Mouse (Mus musculus) forebrain, embryonic 11.5 days (tissue): Measurements from ENCODE around the gene Cep112. TPM values are rescaled to one million over a fixed set of nuclear protein-coding genes. Genes with fewer than 3 reads are reported as not detected.

Experiments
- ATAC-seq: fragments of 200-750 bp; cut with Nextera tagmentation; replicated peaks from 2 replicates; pipeline ENCODE4 v1.8.0; 2017; ENCODE audit warnings: moderate TSS enrichment; ENCODE audit not compliant: low FRiP score
- DNase-seq: peaks from one replicate; pipeline ENCODE4 v3.0.0-alpha.2; 2017; ENCODE audit warnings: low spot score
- H3K27ac ChIP-seq: fragments of 300-500 bp; sonication (generic); 2 replicates; pipeline ENCODE4 v1.5.1; 2014; ENCODE audit warnings: low read depth, low read length
- H3K27me3 ChIP-seq: fragments of 300-500 bp; sonication (generic); 2 replicates; pipeline ENCODE4 v1.6.1; 2014; ENCODE audit warnings: mild to moderate bottlenecking, low read length, mixed read lengths; ENCODE audit not compliant: control insufficient read depth, insufficient read depth
- H3K36me3 ChIP-seq: fragments of 300-500 bp; sonication (generic); 2 replicates; pipeline ENCODE4 v1.6.1; 2014; ENCODE audit warnings: mild to moderate bottlenecking, low read length, moderate library complexity, mixed read lengths; ENCODE audit not compliant: control insufficient read depth, insufficient read depth
- H3K4me1 ChIP-seq: fragments of 300-500 bp; sonication (generic); replicated peaks from 2 replicates; pipeline ENCODE4 v1.6.1; 2014; ENCODE audit warnings: low read length, mixed read lengths; ENCODE audit not compliant: control insufficient read depth, insufficient read depth
- H3K4me2 ChIP-seq: fragments of 300-500 bp; sonication (generic); 2 replicates; pipeline ENCODE4 v1.6.1; 2014; ENCODE audit warnings: low read depth, mild to moderate bottlenecking, low read length, moderate library complexity, mixed read lengths; ENCODE audit not compliant: severe bottlenecking
- H3K4me3 ChIP-seq: fragments of 300-500 bp; sonication (generic); 2 replicates; pipeline ENCODE4 v1.5.1; 2014; ENCODE audit warnings: low read depth, low read length
- H3K9ac ChIP-seq: fragments of 300-500 bp; sonication (generic); 2 replicates; pipeline ENCODE4 v1.6.1; 2014; ENCODE audit warnings: low read length
- H3K9me3 ChIP-seq: fragments of 300-500 bp; sonication (generic); 2 replicates; pipeline ENCODE4 v1.6.1; 2016; ENCODE audit warnings: low read length, mixed read lengths; ENCODE audit not compliant: control insufficient read depth
- WGBS: fragments of 180-500 bp; shearing (Covaris S2); extraction: QIAGEN DNeasy Blood & Tissue Kit; methylation state at CpG from one replicate; pipeline ENCODE4 v1.1.7; 2014; 5-methylcytosine and 5-hydroxymethylcytosine counted together
- polyA plus RNA-seq: library from polyadenylated mRNA; unstranded; fragments of >200 nt; fragmentation: Nextera tagmentation; extraction: Ambion mirVana; gene quantifications from 2 replicates; pipeline ENCODE4 v1.2.1, GENCODE M21; 2014

Cep112 gene
- polyA plus RNA-seq, 1 experiment from 2014 or later, result 16.9 TPM

- DNase-seq, result no peak
- Histone ChIP-seq H3K4me1 (peaks cover 2% of the 10 kb centered on the region; the same call in 1 of the 2 replicates), H3K4me2 (no peak overlapping the region), H3K27me3 (no peaks in the 10 kb centered on the region), H3K9ac (no peak overlapping the region), H3K9me3 (no peaks in the 10 kb centered on the region), H3K4me3 (no peak overlapping the region), H3K27ac (no peak overlapping the region), H3K36me3 (no peaks in the 10 kb centered on the region)
- WGBS, result 54% methylated on average over 3 of the region's 3 CpGs
- no peak for ATAC-seq
These were observed 345.1 kb downstream of the Cep112 start for GRCm38 (mm10) chr11:108770064-108770463.

DNA sequence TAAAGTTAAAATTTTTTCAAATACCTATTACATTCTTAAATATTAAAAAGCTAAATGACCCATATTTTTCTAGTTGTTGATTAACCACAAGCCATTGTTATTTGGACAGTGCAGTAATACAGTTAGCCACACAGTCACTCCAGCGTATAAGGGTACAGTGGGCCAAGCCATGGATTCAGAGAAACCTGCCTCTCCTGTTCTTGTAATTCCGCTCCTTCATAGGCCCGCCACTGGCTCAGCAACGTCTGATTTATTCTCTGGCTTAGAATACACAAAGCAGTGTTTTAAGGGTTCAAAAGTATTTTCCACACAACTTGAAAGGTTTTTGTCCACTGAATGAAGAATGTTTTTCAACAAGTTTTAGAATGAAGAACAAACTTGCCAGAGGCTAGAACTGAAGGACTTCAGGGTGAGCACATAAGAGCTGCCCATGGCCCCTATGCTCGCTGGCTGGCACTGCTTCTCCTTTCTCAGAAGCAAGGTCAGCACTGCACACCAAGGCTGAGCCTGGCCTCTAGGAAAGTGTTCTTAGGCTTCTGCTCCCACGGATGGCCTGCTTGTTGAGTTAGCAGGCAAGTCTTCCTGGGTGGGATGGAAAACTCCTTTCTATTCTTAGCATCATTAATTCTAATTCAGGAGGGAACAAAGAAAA, 349.2 kb downstream of the Cep112 start:
- no peak overlapping the region for H3K27ac ChIP-seq

GRCm38 (mm10) chr11:108777158-108777557, 352.2 kb downstream of the Cep112 start:
- ATAC-seq, result no peak
- Histone ChIP-seq H3K9ac (no peak overlapping the region), H3K9me3 (no peaks in the 10 kb centered on the region), H3K4me2 (no peak overlapping the region), H3K4me1 (no peaks in the 10 kb centered on the region; the same call in 1 of the 2 replicates), H3K36me3 (no peaks in the 10 kb centered on the region), H3K27me3 (no peaks in the 10 kb centered on the region), H3K27ac (no peak overlapping the region), H3K4me3 (no peak overlapping the region)
- no peak for DNase-seq
- 70% methylated on average over 3 of the region's 3 CpGs for WGBS

More for the DNA sequence above, 349.2 kb downstream of the Cep112 start:
- H3K9ac ChIP-seq, result no peak overlapping the region
- DNase-seq, result no peak
- no peak for ATAC-seq
- H3K4me1 ChIP-seq, result peaks cover 2% of the 10 kb centered on the region; the same call in 1 of the 2 replicates
- H3K27me3 ChIP-seq, result no peaks in the 10 kb centered on the region
- 63% methylated on average over 6 of the region's 6 CpGs for WGBS
- no peak overlapping the region for H3K4me3 ChIP-seq
- no peaks in the 10 kb centered on the region for H3K36me3 ChIP-seq
- no peaks in the 10 kb centered on the region for H3K9me3 ChIP-seq
- no peak overlapping the region for H3K4me2 ChIP-seq

GRCm38 (mm10) chr11:108780271-108781250, 355.6 kb downstream of the Cep112 start:
- DNase-seq (no peak), ATAC-seq (0 out of 2 replicates have a peak, but pooled peaks have one; percentile 39)
- Histone ChIP-seq H3K27ac (no peak overlapping the region), H3K9me3 (no peaks in the 10 kb centered on the region), H3K4me1 (no peaks in the 10 kb centered on the region), H3K27me3 (no peaks in the 10 kb centered on the region), H3K9ac (no peak overlapping the region), H3K4me2 (no peak overlapping the region), H3K4me3 (no peak overlapping the region), H3K36me3 (no peaks in the 10 kb centered on the region)
- WGBS, result 78% methylated on average over 15 of the region's 15 CpGs

DNA sequence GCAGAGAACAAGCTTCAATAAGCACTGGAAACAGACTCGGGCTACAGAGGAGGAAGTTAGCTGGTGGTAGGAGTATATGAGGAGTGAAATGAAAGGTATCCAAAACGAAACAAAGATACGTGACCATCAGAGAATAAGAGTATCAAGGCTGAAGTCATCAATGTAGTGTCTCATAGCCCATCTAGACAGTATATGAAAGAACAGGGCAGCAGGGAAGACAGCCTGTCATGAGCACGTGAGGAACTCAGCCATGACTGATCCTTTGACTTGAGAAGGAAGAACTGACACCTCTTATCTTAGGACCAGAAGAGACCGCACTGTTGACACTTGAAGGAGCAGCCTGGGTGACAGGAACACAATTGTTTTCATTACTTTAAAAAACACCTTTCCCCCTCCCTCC, 373.4 kb downstream of the Cep112 start:
- Histone ChIP-seq H3K4me3 (no peak overlapping the region), H3K9ac (no peak overlapping the region), H3K27ac (no peak overlapping the region), H3K4me1 (no peaks in the 10 kb centered on the region), H3K4me2 (no peak overlapping the region), H3K27me3 (no peaks in the 10 kb centered on the region), H3K9me3 (no peaks in the 10 kb centered on the region), H3K36me3 (no peaks in the 10 kb centered on the region)
- ATAC-seq (no peak), DNase-seq (no peak)
- 92% methylated on average over 5 of the region's 5 CpGs for WGBS

DNA sequence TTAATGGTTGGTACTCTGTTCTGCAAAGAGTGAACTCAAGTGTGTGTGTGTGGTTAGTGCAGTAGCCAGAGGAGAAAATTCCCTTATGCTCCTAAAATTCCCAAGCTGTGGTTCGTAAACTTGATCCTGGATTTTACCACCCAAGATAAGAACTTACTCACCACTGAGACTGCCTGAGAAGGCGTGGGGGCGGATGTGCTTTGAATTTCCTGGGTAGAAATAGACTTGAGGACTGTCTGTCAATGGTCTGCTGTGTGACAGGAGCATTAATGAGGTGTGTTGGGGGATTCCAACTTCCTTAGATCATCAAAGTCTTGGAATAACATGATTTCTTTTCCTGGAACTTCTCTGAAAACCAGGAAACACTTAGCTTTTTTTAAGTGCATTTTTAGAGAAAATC, 374.7 kb downstream of the Cep112 start:
- Histone ChIP-seq H3K9ac (no peak overlapping the region), H3K4me2 (no peak overlapping the region), H3K9me3 (no peaks in the 10 kb centered on the region), H3K27ac (no peak overlapping the region), H3K4me1 (no peaks in the 10 kb centered on the region), H3K4me3 (no peak overlapping the region), H3K27me3 (no peaks in the 10 kb centered on the region), H3K36me3 (no peaks in the 10 kb centered on the region)
- DNase-seq, result no peak
- no peak for ATAC-seq
- WGBS, result 81% methylated on average over 3 of the region's 3 CpGs

- H3K4me3 ChIP-seq, result no peak overlapping the region
- WGBS, result 78% methylated on average over 3 of the region's 3 CpGs
- H3K4me1 ChIP-seq, result peaks cover 5% of the 10 kb centered on the region; the same call in 1 of the 2 replicates
- no peaks in the 10 kb centered on the region for H3K36me3 ChIP-seq
- ATAC-seq, result no peak
- no peak overlapping the region for H3K27ac ChIP-seq
- H3K9me3 ChIP-seq, result no peaks in the 10 kb centered on the region
- DNase-seq, result no peak
- peak overlapping the region; percentile 35 for H3K9ac ChIP-seq
- H3K4me2 ChIP-seq, result no peak overlapping the region
- no peaks in the 10 kb centered on the region for H3K27me3 ChIP-seq
These were observed 379.0 kb downstream of the Cep112 start for GRCm38 (mm10) chr11:108804030-108804429.

DNA sequence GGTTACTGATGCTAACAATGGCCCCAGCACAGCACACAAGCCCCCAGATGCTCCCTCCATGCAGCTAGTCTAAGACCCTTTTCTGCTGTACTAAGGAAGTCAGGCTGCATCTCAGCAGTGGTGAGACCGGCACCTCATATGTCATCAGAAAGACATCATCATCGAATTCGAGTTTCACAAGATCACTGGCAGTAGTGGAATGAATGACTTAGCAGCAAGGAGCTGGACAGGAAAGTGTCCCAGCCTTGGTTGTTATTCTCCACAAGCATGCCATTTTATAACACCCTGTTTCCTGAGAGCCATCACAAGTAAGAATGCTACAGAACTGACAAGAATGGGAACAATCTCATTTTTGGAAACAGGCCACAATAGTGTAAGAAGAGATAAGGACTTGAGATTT, 381.0 kb downstream of the Cep112 start:
- WGBS, result 82% methylated on average over 3 of the region's 3 CpGs
- no peaks in the 10 kb centered on the region for H3K9me3 ChIP-seq
- no peak overlapping the region for H3K4me2 ChIP-seq
- H3K9ac ChIP-seq, result no peak overlapping the region
- ATAC-seq (no peak), DNase-seq (no peak)
- H3K4me1 ChIP-seq, result peaks cover 5% of the 10 kb centered on the region; the same call in 1 of the 2 replicates
- H3K27me3 ChIP-seq, result no peaks in the 10 kb centered on the region
- no peak overlapping the region for H3K27ac ChIP-seq
- no peaks in the 10 kb centered on the region for H3K36me3 ChIP-seq
- no peak overlapping the region for H3K4me3 ChIP-seq
